Mouse (Mus musculus) cerebellum, adult 2 months (tissue): ENCODE data around the gene Psmb5.

Experiments used
- CTCF ChIP-seq: fragments of 200-500 bp; IDR thresholded peaks from 2 replicates; pipeline ENCODE4 v1.5.1; 2011; ENCODE audit warnings: low read depth, mild to moderate bottlenecking, control low read depth, low read length, moderate library complexity, borderline replicate concordance; ENCODE audit not compliant: insufficient read depth
- POLR2A ChIP-seq: fragments of 200-500 bp; IDR thresholded peaks from 2 replicates; pipeline ENCODE4 v1.6.1; 2011; ENCODE audit warnings: low read length, control low read depth, borderline replicate concordance; ENCODE audit not compliant: insufficient read depth

DNA sequence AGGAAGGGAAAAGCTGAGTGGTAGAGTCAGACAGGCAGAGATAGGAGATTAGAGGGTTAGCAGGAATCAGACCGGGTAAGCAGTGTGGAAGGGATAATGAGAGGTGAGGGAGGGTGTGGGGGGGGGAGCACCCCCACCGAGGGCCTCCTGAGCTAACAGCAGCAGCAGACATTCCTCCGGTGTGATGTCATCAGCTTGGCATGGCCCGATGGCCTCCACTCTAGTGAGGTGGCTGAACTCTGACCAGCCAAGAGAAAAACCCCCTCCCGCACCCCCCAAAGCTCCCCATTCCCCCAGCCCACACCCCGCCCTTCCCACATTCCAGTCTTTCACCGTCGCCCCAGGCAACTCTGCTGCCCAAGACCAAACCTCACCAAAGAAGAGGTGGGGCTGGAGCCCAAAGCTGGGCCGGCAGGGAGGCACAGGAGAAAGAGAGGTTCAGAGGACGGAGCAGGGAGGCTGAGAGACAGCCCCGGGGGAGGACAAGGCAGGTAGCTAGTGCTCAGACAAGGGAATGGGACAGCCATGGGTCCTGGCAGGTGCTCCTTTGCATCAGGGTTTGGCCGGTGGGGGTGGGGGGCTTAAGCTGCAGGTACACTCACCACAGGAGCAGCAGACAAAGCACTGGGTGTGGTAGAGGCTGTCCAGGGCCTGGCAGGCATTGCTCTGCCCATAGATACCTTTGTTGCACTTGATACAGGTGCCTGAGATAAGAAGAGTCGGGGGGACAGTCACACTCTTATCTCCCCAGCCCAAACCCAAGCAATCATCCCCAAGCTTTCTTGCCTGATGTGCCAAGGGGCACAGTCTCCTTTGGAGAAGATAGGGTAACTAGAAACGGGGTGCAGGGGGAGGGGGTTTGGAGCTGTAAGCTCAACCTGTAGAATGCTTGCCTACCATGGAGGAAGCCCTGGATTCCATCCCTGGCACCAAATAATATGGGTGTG, 44.8 kb downstream of the Psmb5 start:
- no peak for TF ChIP-seq POLR2A
- TF ChIP-seq CTCF = no peak
